Mouse (Mus musculus) hindlimb bud, embryonic 11.5 days (tissue): ENCODE measurements at regions not wholly inside any gene's neighbourhood (a gene's known extent, or its start where the extent isn't known, plus 50 kb on each side); places are given as distances from the start of the nearest gene placed in this dataset.
A peak's percentile ranks its signal among the peaks of the same experiment; 100 is the strongest.

Experiments used
- DNase-seq: peaks from one replicate; pipeline ENCODE4 v3.0.0-alpha.2; 2012; ENCODE audit warnings: low read depth, low spot score; ENCODE audit errors: extremely low spot score

DNA sequence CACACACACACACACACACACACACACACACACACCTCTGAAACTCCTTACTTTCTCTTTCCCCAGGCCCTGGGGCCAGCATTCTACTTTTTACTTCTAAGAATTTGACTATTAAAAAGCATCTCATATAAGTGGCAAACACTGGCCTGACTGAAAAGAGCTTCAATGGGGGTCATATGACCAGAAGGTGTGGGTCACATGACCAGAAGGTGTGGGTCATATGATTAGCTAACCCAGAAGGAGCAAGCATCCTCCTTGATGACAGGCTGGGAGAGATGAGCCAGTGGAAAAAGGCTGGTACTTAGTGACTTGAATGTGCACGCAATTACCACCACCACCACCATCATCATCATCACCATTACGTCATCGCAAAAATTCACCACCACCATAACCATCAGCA is 410.7 kb downstream of the Matn1 start:
- DNase-seq = no peak

DNA sequence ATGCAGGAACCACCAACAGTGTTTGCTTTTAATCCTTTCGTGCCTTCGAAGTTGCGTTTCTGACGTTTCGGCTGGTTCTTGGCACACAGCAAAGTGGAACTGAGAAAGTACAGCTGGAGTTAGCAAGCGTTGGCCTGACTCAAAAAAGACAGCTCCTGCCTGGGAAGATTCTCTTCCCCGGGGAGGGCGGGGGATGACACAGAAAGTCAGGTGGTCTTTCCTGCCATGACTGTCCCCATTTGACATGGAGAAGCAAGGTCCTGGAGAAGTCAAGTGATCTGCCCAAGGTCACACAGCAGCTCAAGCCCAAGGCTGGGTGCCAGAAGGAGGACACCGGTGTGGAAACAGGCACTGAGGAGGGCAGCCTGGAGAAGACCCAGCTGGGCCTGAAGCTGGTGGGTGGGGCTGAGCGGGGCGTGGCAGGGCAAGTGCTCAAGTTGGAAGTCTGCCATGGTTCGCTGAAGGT is 411.4 kb downstream of the Matn1 start:
- no peak for DNase-seq

DNA sequence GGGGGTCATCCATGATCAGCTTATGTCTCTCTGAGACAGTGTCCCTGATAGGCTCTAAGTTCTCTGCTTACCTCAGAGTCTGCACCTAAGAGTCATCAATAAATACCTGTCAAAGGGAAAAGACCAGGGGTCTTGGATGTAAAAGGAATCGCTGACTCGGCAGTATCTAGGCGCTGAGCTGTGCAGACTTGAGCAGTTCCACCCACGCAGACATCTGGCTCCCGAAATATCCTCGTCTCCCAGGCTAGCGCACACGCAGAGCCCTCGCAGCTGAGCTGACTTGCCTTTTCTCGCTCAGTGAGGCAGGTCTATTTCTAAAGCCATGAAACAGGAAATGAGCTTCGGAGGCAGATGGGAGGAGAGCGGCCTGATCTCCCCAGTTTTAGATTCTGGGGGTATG is 412.1 kb downstream of the Matn1 start:
- no peak for DNase-seq

DNA sequence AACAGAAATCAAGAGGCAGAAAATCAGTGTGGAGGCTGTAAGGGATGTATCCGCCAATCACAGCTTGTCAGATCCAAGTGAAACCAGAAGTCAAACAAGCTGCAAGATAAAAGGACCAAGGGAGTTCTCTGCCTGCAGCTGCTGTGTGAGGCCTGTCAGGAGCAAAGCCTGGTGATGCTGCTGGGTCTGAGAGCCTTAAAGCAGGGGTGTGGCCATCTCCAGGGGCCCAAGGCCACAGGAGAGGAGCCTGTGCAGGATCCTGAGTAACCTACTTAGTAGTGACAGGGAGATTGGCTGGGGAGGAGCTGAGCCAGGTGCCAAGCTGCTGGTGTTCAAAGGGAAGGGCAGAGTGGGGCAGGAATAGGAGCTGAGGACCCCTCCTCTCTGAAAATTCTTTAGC is 418.8 kb downstream of the Matn1 start:
- DNase-seq = no peak

DNA sequence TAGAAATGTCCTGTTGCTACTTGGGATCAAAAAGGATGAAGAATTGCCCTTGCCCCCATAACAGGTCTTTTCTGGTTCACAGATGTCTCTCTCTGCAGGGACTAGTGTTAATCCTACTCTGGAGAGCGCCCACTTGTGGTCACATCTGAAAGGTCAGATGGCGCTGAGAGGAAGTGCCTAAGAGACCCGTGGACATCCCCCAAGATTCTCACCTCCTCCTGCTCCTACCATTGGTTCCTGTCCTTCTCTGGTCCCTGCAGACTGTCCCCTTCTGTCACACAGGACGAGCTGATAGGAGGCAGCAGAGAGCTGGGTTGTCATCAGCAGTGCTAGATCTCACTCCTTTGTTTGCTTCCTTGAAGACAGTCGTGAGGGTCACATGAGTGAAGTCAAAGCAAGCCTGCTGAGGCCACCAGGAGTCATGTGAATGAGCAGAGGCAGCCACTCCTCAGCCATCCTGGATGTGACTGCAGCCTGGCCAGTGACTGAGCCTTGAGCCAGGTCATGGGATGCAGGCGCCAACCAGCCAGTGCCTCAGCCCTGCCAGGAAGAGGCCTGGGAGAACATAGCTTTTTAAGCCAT is 420.6 kb downstream of the Matn1 start:
- DNase-seq = peak; percentile 28

DNA sequence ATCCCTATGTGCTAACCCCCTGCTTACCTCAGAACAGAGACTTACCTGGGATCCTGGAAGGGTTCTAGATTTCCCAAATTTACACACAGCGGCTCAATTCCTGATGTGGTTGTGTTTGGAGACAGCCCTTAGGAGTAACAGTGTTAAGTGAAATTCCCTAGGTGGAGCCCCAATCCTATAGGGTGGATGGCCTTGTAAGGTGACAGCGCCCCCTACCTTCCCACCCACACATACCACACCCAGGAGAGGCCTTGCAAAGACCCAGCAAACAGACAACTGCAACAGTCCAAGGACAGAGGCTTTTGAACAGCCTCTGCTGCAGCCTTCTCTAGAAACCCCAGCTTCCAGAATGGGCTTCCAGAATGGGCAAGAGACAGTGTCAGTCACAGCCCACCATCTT is 421.8 kb downstream of the Matn1 start:
- no peak for DNase-seq

DNA sequence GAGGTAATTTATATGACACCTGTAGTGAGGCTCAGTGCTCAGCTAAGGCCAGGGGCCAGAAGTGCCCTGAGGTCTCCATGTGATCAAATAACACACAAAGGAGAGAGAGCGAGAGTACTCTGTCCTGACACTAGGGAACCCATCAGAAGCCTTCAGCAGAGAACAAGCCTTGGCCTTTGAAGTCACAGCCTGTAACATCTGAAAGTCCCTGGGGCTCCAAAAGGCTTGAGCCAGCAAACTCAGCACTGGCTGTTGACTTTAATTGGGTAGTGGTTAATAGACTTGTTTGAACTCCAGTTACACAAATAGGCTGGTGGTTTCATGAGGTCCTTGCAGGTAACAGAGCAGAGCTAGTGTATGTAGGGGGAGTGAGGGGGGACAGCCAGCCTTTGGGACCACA is 422.5 kb downstream of the Matn1 start:
- DNase-seq = no peak

DNA sequence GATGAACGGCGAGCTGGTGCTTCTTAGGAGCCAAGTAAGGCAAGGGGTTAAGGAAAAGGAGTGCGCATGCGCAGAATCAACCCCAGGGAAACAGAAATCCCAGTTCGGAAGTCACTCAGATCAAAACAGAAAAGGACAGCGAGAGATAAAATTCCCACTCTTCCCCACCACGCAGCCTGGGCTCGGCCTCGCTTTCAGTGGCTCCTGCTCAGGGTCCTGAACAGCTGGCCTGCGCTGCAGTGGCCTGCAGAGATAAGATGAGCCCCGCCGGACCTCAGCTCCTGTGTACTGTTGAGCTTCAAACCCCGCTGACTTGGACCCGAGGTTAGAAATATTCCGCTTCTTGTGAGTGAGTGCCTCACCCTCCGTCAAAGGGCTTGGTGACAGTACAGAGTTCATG is 428.3 kb downstream of the Matn1 start:
- DNase-seq = no peak

DNA sequence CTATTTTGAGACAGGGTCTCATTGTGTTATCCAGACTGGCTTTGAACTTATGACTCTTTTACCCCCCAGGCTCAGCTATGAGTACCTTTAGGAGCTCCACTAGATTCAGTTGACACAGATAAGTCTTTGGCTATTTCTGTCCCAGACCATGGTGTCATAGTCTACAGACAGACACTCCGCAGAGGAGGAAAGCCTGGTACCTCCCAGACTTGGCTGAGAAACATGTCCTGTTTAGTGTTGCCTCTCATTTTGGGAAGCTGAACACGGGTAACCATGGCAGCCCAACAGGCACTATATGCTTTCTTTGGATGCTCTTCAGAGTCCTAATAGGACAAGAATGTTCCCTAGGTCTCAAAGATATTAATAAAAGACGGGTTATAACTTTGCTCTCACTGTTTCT is 429.0 kb downstream of the Matn1 start:
- DNase-seq = no peak

DNA sequence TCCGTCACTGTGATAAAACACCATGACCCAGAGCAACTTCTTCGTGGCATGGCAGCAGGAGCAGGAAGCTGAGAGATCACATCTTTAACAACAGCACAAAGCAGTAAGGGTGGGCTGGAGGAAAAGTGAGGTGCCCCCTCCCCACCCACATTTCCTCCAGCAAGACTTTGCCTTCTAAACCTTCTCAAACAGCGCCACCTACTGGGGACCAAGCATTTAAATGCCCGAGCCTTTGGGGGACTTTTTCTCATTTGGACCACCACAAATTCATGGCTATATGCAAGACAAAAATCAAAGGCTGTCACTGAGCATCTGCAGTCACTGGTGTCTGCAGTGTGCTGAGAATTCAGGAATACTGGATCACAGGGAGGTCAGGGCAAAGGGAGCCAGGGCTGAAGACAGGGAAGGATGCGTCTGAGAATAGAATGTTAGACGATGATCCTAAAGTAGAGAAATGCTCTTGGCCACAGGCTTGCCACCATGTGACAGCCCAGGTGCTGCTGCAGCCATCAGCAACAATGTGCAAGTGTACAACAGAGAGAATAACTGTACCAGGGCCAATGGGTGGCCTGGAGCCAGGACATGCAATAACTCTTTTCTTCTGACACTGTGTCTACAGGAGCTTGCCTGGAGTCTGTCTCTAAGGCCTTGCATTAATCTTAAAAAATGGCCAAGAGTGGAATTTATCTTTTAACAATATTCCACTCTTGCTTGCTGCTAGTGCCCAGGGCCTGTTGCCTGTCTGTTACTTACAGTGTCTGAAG is 430.5 kb downstream of the Matn1 start:
- DNase-seq = no peak

DNA sequence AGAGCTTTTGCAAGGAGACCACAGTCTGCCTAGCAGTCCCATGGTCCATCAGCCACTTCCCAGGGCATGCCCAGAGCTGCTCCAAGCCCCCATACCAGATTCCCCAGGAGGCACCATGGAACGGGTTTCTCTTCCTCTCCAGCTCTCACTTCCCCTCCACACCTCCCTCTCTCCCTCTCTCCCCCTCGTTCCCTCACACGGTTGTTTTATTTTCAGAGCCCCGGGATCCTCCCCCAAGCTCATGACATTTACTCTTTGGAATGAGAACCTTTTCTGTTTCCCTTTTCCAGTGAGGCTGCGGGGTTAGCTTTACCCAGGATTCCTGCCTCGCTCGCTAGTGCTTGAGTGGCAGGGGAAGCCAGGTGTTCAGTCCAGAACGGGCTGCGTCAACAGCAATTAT is 436.9 kb downstream of the Matn1 start:
- DNase-seq = no peak

DNA sequence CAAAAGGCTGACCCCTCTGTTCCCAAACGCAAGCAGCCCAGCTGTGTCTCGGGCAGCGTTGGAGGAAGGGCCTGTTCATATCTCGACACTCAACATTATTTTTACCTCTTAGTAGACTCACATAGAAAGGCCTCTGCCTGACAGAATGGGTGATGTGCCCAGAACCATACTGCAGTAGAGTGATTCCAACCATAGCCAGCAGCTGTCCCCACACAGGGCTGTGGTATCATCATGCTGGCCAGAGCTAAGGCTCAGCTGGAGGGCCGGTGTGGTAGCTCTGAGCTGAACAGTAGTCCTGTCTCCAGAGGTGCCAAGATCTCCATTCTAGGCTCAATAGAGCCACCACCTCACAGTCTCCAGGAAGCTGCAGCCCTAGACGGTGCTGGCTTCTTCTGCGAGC is 437.3 kb downstream of the Matn1 start:
- DNase-seq = no peak

DNA sequence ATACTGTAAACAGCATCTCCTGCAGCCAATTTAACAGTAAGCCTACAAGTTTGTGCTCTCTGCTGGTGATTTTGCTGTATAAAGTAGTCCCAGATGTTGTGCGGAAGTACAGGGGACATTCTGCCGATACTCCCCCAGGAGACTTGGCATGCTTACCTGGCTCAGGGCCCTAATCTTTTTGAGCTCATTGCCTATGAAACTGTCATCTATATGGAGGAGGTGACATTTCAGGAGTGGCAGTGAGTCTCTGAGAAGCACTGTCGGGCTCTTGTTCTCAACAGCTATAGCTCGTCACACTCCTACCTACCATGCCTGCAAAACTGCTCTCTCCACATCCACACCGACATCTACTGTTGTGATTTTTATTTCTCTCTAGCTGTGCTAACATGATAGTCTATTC is 439.7 kb downstream of the Matn1 start:
- DNase-seq = no peak

DNA sequence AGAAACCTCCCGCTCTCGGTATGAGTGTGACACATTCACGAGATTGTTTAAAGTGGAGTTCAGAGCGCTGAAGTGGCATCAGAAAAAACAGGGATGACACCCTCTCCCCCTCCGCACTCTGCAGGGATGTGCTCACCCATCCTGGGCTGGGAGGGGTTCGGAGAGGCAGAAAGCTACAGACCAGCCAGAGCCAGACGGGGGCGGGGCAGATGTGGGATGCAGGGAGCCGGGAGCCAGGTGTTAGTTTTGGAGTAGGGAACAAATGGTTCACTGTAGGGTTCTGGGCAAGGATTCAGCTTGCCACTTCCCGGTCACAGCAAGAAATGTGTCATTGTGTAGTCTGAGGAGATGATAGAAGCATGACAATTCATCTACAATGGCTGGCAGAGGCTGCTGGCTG is 442.8 kb downstream of the Matn1 start:
- DNase-seq = no peak

DNA sequence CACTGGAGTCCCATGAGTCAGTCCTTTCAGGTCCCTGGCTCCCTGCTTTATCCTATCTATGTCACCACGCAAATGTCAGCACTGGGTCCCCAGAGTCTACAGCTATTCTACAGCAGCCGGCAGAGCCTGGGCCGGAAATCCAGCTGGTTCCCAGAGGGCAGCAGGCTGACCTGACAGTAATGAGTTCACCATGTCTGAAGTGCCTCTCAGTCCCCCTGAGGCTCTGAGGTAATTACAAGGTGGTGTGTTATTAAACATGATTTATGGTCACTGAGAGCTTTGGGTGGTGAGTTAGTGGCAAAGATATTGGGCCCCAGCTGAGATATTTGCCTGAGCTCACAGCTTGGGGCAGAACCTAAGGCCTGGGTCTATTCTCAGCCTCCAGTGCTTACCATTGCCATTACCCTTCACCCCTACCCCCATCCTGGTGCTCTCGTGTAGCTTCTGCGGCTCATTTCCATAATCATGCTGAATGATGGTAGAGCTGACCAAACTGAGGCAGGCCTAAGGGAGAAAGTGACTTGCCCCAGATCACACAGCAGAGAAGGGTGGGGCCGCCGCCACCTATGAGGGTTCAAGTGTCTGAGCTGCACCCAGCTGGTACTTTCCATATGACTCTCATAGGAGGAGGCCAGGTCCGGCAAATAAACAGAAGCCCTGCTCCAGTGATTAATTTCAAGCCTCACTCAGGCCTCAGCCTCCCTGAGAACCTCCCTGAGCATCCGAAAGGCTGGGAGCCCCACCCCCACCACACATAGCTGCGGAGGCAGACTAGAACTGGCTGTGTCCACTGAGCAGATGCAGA is 446.8 kb downstream of the Ptpru start:
- DNase-seq = peak; percentile 95

DNA sequence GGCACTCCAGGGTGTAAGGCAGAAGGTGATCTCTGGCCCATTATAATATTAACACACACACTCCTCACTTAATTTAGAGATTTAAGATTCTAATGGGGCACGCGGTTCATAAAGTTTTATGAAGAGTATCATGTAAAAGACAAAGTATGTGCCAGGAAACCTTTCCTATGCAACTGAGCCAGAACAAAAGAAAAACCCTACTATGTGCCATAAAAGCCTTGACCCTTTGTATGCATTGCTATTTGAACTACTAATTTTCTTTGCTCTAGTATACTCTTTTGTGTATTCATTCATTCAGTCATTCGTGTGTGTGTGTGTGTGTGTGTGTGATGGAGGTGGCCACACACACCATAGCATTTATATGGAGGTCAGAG is 446.2 kb downstream of the Ptpru start:
- DNase-seq = no peak

DNA sequence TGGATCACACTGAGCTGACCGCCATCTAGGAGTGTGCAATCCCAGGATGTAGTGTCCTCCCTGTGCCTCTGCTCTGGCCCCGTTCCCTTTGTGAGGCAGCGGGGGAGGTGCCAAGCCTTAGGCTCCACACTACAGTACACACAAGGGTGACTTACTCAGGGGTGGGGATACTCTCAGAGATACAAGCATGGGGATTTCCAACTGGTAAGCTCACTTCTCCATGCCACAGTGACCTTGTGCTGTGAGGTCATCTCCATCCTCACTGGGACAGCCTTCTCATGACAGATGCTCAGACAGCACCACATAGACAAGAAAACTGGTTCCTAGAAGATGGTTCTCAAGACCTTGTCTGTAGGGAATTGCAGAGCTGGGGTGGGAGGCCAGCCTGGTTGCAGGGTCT is 445.6 kb downstream of the Ptpru start:
- DNase-seq = no peak

DNA sequence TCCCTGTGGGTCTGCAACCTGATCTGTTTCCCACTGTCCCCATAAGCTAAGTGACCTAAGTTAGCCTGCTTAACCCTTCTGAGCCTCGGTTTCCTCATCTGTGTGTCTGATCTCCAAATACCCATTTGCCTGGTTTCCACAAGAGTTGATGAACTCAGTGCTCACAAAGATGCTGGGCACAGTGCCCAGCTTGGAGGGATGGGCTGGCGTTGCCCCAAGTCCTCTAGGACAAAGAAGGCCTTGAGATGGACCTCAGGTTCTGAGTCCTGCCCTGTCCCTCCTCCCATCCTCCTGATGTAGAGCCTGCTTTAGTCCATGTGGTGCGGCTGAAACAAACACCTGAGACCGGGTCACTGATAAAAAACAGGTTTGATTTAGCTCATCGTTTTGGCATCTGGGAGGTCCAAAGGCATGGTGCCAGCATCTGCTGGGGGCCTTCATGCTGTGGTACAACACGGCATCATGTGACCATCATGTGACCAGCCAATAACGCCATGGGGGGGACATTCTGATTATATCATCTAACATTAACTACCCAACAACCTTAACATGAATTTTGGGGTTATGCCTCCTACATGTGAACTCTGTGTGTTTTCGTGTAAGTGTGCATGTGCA is 441.8 kb downstream of the Ptpru start:
- DNase-seq = no peak

DNA sequence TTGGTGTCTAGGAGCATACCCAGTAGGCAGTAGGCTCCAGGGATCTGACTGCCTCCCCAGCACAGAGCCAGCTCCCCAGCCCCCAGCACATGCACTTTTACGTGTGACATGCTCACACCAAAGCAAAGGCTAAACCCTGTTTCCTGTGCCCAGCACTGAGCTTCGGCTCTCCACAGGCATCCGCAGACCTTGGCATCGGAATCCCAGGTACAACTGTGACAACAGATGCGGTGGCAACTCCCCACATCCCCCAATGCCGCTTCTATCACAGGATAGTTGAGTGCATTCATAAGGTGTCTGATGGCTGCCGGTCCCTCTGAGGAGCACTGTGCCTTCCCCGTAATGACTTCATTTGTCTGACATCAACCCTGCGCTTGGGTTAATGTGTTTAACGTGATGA is 440.9 kb downstream of the Ptpru start:
- no peak for DNase-seq

DNA sequence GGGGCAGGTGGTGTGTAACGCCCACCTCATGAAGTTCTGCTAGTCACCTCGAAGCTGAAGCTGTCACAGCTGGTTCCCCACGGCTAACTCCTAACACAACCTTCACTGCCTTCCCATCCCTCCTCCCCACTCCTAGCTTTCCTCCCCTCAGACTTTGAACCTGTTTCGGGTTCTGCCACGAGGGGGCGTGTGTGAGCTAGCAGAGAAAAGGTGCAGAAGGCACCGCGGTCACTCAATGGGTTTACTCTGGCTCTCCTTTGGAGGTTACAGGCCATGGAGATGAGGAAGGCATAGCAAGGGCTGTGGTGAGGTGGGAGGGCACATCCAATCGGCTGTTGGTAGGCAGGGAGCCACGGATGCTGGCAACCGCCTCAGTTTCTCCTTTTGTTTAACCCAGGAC is 437.3 kb downstream of the Ptpru start:
- no peak for DNase-seq

DNA sequence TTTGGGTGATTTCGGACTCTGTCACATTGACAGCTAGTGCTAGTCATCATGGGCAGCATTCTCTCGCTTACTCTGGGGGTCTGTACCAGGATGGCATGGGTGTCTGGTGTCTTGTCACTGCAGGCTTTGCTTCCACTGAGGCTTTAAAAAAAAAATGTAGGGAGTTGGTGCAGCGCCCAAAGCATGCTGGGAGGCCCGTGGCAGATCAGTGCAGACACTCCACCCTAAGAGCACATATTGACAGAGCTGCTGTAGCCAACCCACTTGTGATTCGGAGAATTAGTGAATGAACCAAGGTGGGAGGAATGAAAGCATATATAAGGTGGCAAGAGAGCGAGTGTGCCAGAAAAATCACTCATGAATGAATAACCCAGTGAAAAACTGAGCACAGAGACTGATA is 436.8 kb downstream of the Ptpru start:
- no peak for DNase-seq
